Mouse (Mus musculus) stomach, postnatal 0 days (tissue): ENCODE results near the gene Ubxn10.

ENCODE experiments used
- CTCF ChIP-seq: IDR thresholded peaks from 2 replicates; pipeline ENCODE4 v1.5.1; 2016; ENCODE audit warnings: antibody characterized with exemption, low read depth, mild to moderate bottlenecking, moderate library complexity
- EP300 ChIP-seq: optimal IDR thresholded peaks from 2 replicates; pipeline ENCODE3; 2016; ENCODE audit warnings: antibody characterized with exemption

DNA sequence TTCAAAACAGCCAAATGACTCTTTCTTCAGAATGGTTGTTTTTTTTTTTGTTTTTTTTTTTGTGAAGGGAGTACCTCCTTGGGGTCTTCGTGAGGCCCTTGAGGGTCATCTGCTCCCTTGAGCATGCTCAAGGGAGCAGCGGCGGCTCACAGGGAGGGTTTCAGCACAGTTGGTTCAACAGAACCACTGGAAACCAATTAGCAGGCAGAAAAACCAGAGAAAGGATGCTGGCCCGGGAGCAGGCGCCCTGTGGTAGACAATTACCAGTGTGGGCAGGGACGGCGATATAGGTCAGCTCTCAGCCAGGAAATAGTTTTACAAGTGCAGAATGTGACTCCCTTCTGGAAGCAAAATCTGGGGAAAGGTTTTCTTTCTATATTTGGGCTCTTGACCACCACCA, 33.4 kb downstream of the Ubxn10 start:
- no peak for TF ChIP-seq CTCF
- no peak for TF ChIP-seq EP300
